Mouse (Mus musculus): ENCODE data around the gene Fhit. TPM values are rescaled to one million over a fixed set of nuclear protein-coding genes. Genes with fewer than 3 reads are reported as not detected.
A peak's percentile ranks its signal among the peaks of the same experiment; 100 is the strongest.
"Not testable (repeated sequence)": the region's sequence is repeated elsewhere in the genome, so short reads cannot be mapped to it uniquely, and the experiment has no call there.

The Fhit gene
- total RNA-seq, 2 experiments from 2014 or later: 6.2 to 7.2 TPM

DNA sequence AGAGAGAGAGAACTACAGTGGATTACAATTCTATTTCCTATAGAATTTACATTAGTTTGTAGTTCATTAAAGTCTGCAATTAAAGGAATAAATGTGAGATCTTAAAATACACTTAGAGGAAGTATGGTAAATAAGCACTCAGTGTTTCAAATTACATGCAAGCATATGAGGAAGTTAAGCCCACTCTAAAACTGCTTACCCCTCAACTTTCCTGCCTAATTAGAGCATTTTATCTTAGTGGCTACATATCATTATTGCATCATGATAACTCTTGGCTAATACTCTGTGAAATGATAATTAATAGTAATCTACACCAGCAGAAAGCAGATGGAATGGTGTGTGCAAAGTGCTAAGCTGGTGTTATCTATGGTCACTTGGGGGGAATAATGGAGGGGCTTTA, 1329.5 kb downstream of the Fhit start:
- intact Hi-C loops (cut with DNase I): no loop called here
- DNase-seq (ENCODE audit: low spot score in 2 of 2): no peak

DNA sequence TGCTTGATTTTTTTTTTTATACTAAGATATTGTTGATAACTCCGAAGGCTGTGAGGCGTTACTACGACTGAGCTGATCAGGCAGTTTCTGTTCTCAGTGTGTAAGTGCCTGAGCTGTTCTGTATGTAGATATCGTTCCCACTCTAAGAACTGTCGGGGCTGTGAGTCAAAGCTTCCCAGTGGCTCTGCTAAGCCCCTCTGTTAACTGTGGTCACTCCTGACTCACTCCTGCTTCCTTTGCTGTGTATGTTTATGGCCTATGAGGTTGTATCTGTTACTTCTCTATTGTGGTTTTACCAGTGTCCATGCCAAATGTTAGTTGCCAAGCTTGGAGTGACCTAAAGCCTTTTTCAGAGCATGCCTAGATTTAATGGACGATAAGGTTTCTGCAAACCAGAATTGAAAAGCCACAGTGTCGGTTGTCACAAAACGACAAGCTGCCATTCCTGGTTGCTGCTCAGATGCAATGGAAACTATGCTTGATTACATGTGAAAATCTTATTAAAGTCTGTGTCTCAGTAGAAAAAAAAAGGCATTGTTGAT, 1333.1 kb downstream of the Fhit start:
- DNase-seq (ENCODE audit: low spot score in 2 of 2); intact Hi-C loops (cut with DNase I): not testable (repeated sequence)

- DNase-seq (ENCODE audit: low spot score in 2 of 2): no peak
- intact Hi-C loops (cut with DNase I): no loop called here
Measured at GRCm38 (mm10) chr14:9815963-9816362, 1345.9 kb downstream of the Fhit start.

DNA sequence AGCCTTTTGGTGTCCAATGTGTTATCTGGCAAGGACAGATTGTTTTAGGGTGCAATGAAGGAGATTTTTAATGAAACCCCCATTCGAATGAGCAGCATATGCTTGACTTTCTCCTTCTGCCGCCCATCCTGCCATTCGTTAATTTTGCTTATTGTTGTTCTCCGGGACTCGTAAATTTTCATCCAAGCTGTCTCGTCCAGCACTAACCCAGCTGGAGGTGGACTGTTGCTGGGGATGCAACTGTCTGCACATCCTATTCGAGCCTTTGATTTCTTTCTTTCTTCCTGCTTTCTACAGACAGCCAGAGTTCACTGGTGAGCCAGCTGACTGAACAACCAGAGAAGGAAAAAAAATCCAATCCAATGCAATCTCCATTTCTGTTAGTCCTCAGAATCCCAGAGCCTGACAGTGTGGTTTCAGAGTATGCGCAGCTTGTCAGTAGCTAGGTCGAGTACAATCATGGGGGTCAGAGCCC, 1350.0 kb downstream of the Fhit start:
- intact Hi-C loops (cut with DNase I): no loop called here
- no peak for DNase-seq (ENCODE audit: low spot score in 2 of 2)

DNA sequence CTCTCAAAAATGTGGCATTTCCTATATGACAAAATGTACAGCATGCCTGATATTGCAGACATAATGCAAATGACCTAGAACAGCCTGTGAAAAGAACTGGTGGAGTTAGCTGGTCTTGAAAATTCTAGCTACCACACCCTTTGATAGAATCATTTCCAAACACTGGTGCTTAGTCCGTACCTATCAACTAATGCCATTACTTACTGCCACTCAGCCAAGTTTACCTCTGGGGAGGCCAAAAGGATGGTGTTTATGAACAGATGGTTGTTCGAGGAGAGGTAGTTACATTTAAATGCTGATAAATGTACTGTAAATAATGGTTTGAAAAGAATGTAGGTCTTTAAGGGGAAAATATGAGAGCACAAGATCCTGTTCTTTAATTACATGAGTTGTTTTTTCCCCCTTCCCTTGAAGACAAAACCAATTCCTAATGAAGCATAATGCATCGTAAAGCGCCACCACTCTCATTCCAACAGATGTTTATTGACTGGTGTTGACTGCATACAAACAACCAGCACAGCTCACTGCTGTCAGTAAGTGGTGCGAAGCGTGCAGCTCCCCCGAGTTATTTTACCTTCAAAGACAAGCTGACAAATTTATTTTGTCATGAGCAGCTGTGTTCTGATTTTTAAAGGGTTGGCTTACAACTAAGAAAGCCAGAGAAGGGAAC, 1350.5 kb downstream of the Fhit start:
- intact Hi-C loops (cut with DNase I): no loop called here
- DNase-seq (ENCODE audit: low spot score in 2 of 2): no peak

- intact Hi-C loops (cut with DNase I): loop anchor here (5.0 kb wide), 1 partner anchor 251 kb away; no protein-coding TSS in a partner anchor
- peak in 1 of 2 experiments; percentile 62 for DNase-seq (ENCODE audit: low spot score in 2 of 2)
Measured at GRCm38 (mm10) chr14:9793403-9793802, 1368.4 kb downstream of the Fhit start.

DNA sequence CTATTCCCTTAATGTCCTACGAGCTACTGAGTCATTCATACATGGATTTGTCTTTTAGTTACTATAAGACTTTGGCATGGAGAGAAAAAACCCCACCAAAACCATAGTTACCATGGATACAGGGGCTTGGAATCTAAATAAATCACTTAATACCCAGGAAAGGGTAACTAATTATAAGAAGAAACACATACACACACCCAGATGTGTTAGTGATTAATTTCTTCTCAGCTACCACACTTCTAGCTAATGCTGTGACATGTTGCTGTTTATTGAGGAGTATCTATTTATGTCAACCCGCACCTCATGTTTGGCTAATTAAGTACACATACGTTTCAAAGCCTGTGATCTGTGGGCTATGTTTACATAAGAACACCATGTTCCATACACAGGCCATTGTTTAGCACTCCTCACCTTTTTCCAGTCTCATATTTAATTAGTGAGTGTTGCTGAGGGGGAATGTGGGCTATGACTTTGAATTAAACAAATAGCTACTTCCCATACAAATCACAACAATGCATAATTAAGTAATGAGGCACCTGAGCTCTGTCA, 1373.4 kb downstream of the Fhit start:
- intact Hi-C loops (cut with DNase I): loop anchor here (5.0 kb wide), 1 partner anchor 49 kb away; no protein-coding TSS in a partner anchor
- no peak for DNase-seq (ENCODE audit: low spot score in 2 of 2)

DNA sequence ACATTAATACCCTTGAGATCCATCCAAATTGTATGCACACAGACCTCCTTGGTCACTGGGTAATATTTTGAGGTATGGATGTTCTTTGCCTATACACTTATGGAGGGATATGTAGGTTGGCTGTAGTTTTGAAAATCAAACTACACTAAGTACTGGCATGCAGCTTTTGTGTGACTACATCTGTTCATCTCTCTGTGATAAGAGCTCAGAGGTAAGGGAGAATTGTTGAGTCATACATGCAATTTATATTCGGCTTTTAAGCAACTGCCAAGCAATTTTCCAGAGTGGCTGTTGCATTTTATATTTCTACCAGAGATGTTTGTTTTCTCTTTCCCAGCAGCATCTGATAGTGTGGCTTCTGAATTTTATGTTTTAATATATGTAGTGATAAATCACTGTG, 1374.4 kb downstream of the Fhit start:
- peak in 1 of 2 experiments; percentile 59 for DNase-seq (ENCODE audit: low spot score in 2 of 2)
- intact Hi-C loops (cut with DNase I): loop anchor here (5.0 kb wide), 1 partner anchor 50 kb away; no protein-coding TSS in a partner anchor

DNA sequence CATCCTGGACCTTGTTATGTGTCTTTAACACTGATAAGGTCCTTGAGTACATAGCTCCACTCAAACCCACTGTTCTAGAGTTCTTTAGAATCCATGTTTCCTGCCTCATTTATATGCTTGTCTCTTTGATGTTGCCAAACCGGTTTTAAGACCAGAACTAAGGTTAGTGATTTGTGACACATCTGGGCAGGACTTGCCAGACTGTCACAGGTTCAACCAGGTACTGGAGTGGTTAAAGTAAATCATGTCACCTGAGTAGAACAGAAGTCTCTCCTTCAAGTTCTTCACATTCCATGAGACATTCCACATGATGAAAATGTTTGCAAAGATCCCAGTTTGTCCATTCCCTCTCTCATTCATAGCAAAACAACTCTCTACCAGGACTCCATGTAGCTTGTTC, 1376.0 kb downstream of the Fhit start:
- DNase-seq (ENCODE audit: low spot score in 2 of 2): no peak
- intact Hi-C loops (cut with DNase I): loop anchor here (5.0 kb wide), 1 partner anchor 51 kb away; no protein-coding TSS in a partner anchor

GRCm38 (mm10) chr14:9751341-9751740, 1410.5 kb downstream of the Fhit start:
- intact Hi-C loops (cut with DNase I): no loop called here
- DNase-seq (ENCODE audit: low spot score in 2 of 2): peak in 1 of 2 experiments; percentile 46

- intact Hi-C loops (cut with DNase I): loop anchor here (10.0 kb wide), 1 partner anchor 354 kb away; no protein-coding TSS in a partner anchor
- peak; percentile 13 to 20 for DNase-seq (ENCODE audit: low spot score in 2 of 2)
Measured at GRCm38 (mm10) chr14:9748709-9749108, 1413.1 kb downstream of the Fhit start.

- intact Hi-C loops (cut with DNase I): no loop called here
- DNase-seq (ENCODE audit: low spot score in 2 of 2): no peak
Measured at GRCm38 (mm10) chr14:9721917-9722472, 1439.8 kb downstream of the Fhit start.

- DNase-seq (ENCODE audit: low spot score in 2 of 2): no peak
- intact Hi-C loops (cut with DNase I): no loop called here
Measured at GRCm38 (mm10) chr14:9698621-9699020, 1463.2 kb downstream of the Fhit start.

DNA sequence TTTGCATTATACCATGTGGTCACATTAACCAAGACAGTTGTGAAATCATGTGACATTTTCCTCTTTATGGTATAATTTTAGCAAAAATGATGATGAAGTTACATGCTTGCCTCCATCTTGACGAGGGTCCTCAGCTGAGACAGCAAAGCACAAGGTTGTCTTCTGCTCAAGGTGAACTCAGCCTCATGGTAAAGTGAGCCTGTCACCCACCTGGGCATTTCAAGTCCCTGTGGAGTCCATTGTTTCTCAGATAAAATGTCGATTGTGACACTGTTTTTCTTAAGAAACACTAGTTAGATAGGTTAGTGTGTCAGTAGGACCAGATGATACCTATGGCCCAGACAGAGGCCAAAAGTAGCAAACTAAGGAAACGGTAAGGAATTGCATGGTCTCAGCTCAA, 1464.7 kb downstream of the Fhit start:
- intact Hi-C loops (cut with DNase I): no loop called here
- no peak for DNase-seq (ENCODE audit: low spot score in 2 of 2)

DNA sequence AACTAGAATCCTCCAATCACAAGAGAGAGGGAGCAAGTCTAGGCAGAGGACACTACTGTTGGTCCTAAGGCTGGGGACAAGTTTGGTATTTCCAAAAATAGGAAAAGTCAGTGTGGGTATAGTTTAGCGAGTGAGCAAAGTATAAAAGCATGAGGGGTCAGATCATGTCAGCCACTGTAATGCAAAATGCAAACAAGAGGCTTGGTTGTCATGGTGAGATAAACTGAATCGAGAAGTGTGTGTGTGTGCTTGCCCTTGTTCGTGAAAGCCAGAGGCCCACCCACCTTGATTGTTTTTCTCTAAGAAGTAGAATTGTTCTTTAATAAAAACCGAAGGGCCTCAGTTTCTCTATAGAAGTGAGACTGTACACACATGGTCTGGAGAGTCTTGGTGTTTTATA, 1465.8 kb downstream of the Fhit start:
- intact Hi-C loops (cut with DNase I): no loop called here

GRCm38 (mm10) chr14:9695217-9695690, 1466.6 kb downstream of the Fhit start:
- DNase-seq (ENCODE audit: low spot score in 2 of 2): no peak
- intact Hi-C loops (cut with DNase I): no loop called here

More for the DNA sequence above, 1465.8 kb downstream of the Fhit start:
- DNase-seq (ENCODE audit: low spot score in 2 of 2): no peak

DNA sequence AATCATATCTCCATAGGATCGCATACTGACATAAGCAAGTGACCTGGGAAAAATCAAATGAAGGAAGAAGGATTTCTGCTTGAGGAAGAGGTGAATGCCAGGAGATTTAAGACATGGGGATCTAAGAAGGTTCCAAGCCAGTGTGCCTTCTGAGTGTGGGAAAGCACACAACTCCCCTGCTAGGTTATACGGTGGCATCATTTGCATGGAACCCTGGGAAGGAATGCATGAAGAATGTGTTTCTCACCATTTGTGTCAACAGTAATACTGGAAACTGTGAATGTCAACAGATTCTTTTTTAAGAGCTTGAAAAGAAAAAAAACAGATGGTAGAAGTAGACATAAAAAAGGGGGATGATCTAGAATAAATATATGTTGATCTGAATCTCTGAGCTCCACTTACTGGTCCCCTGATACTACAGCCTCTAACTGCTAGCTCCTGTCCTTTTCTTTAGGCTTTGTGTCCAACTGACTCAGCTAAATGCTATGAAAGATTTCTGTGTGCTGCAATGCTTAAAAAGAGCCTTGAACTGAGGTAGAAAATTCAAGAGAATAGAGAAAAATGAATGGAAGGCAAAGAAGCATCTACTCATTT, 1473.1 kb downstream of the Fhit start:
- intact Hi-C loops (cut with DNase I): no loop called here
- DNase-seq (ENCODE audit: low spot score in 2 of 2): peak in 1 of 2 experiments; percentile 11

DNA sequence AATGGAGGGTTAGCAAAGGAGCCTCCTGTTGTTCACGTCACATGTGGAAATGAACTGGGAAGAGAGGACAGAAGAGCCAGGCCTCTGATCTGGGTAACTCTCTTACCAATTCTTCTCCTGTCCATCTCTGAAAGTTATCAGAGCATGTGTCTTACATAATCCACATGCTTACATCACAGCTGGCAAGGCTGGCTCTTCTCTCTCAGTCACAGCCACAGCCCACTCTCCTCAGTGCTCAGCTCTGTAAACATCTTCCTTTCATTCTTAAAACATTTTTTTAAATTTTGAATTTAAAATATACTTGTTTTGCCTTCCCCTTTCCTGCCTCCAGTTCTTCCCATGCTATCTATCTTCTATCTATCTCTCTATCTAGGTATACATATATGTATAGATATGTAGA, 1477.5 kb downstream of the Fhit start:
- intact Hi-C loops (cut with DNase I): no loop called here
- peak in 1 of 2 experiments; percentile 26 for DNase-seq (ENCODE audit: low spot score in 2 of 2)

- DNase-seq (ENCODE audit: low spot score in 2 of 2): no peak
- intact Hi-C loops (cut with DNase I): no loop called here
Measured at GRCm38 (mm10) chr14:9672728-9673127, 1489.1 kb downstream of the Fhit start.

DNA sequence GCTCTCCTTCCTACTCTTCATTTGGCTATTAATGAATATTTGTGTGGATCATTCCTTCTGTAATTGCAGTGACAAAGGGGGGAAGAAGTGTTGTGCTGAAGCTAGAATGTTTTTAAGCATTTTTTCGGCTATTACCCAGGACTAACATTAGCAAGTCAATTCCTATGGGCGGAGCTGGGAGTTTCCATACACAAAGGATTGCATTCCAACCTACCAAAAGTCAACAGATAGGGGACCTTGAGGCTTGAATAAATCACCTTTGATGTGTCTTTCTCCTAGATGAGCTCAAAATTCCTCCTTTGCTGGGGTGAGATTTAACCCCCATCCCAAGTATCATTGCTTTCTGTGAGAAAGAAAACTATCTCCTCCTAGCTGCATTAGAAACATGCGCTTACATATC, 1490.1 kb downstream of the Fhit start:
- no peak for DNase-seq (ENCODE audit: low spot score in 2 of 2)
- intact Hi-C loops (cut with DNase I): no loop called here
